Mouse (Mus musculus) ES-Bruce4 (cell line): Measurements from ENCODE around the gene Gabarapl1. TPM values are rescaled to one million over a fixed set of nuclear protein-coding genes. Genes with fewer than 3 reads are reported as not detected.

Experiments used
- H3K27ac ChIP-seq: 2 replicates; pipeline ENCODE4 v1.5.1; 2012; ENCODE audit warnings: low read length, inconsistent platforms; ENCODE audit not compliant: insufficient read depth
- H3K27me3 ChIP-seq: 2 replicates; pipeline ENCODE4 v1.6.1; 2012; ENCODE audit warnings: mild to moderate bottlenecking, low read length, inconsistent platforms; ENCODE audit not compliant: control insufficient read depth, poor library complexity, insufficient read depth, severe bottlenecking
- H3K36me3 ChIP-seq: 2 replicates; pipeline ENCODE4 v1.6.1; 2012; ENCODE audit warnings: inconsistent platforms, mild to moderate bottlenecking, low read length, moderate library complexity; ENCODE audit not compliant: control insufficient read depth, poor library complexity, insufficient read depth, severe bottlenecking
- H3K4me1 ChIP-seq: one replicate; pipeline ENCODE4 v1.8.1; 2011; ENCODE audit warnings: low read length; ENCODE audit not compliant: control insufficient read depth, insufficient read depth
- H3K4me3 ChIP-seq: 2 replicates; pipeline ENCODE4 v1.5.1; 2011; ENCODE audit warnings: low read depth, mild to moderate bottlenecking, low read length
- H3K9ac ChIP-seq: 2 replicates; pipeline ENCODE4 v1.6.1; 2012; ENCODE audit warnings: low read depth, mild to moderate bottlenecking, inconsistent platforms; ENCODE audit not compliant: poor library complexity, severe bottlenecking
- H3K9me3 ChIP-seq: replicated peaks from 2 replicates; pipeline ENCODE4 v1.6.1; 2012; ENCODE audit warnings: mild to moderate bottlenecking, low read length, inconsistent platforms; ENCODE audit not compliant: control insufficient read depth, poor library complexity, insufficient read depth, severe bottlenecking
- CTCF ChIP-seq: IDR thresholded peaks from one replicate; pipeline ENCODE4 v1.8.1; 2011; ENCODE audit warnings: low read depth, low read length
- EP300 ChIP-seq: IDR thresholded peaks from 2 replicates; pipeline ENCODE4 v1.6.1; 2011; ENCODE audit warnings: low read depth, low read length; ENCODE audit not compliant: insufficient read depth
- POLR2A ChIP-seq: IDR thresholded peaks from one replicate; pipeline ENCODE4 v1.8.1; 2011; ENCODE audit warnings: low read length; ENCODE audit not compliant: insufficient read depth
- polyA plus RNA-seq: library from polyadenylated mRNA; stranded (reverse); fragments of >200 nt; gene quantifications from 2 replicates; pipeline ENCODE4 v1.2.4, GENCODE M21; 2011; ENCODE audit warnings: low read depth; ENCODE audit not compliant: missing spikeins, insufficient read depth, insufficient read length

The Gabarapl1 gene
- polyA plus RNA-seq, 1 experiment = 75.1 TPM

GRCm38 (mm10) chr6:129543709-129544606 lies 11.0 kb downstream of the Gabarapl1 start:
- no peaks in the 10 kb centered on the region for H3K27me3 ChIP-seq
- no peak for TF ChIP-seq EP300
- TF ChIP-seq CTCF = no peak
- no peak for TF ChIP-seq POLR2A
- no peaks in the 10 kb centered on the region for H3K9me3 ChIP-seq
- H3K36me3 ChIP-seq = peaks cover 20% of the 10 kb centered on the region
- H3K4me1 ChIP-seq = no peaks in the 10 kb centered on the region
- no peak overlapping the region for H3K9ac ChIP-seq
- H3K27ac ChIP-seq = no peak overlapping the region
- H3K4me3 ChIP-seq = no peak overlapping the region

GRCm38 (mm10) chr6:129547277-129547676 lies 14.3 kb downstream of the Gabarapl1 start:
- no peak overlapping the region for H3K4me3 ChIP-seq
- no peaks in the 10 kb centered on the region for H3K27me3 ChIP-seq

GRCm38 (mm10) chr6:129548009-129548408 lies 15.0 kb downstream of the Gabarapl1 start:
- Histone ChIP-seq H3K4me1 (no peaks in the 10 kb centered on the region), H3K27ac (no peak overlapping the region), H3K27me3 (no peaks in the 10 kb centered on the region), H3K9me3 (no peaks in the 10 kb centered on the region), H3K36me3 (no peaks in the 10 kb centered on the region), H3K9ac (no peak overlapping the region), H3K4me3 (no peak overlapping the region)
- TF ChIP-seq EP300 = no peak
- TF ChIP-seq CTCF = no peak
- TF ChIP-seq POLR2A = no peak

More at GRCm38 (mm10) chr6:129547277-129547676, 14.3 kb downstream of the Gabarapl1 start:
- Histone ChIP-seq H3K9me3 (no peaks in the 10 kb centered on the region), H3K27ac (no peak overlapping the region), H3K9ac (no peak overlapping the region), H3K36me3 (no peaks in the 10 kb centered on the region), H3K4me1 (no peaks in the 10 kb centered on the region)
- TF ChIP-seq CTCF (no peak), POLR2A (no peak), EP300 (no peak)

GRCm38 (mm10) chr6:129557298-129558023 lies 24.5 kb downstream of the Gabarapl1 start:
- H3K9me3 ChIP-seq = no peaks in the 10 kb centered on the region
- no peak overlapping the region for H3K4me3 ChIP-seq
- H3K27me3 ChIP-seq = no peaks in the 10 kb centered on the region
- no peak for TF ChIP-seq EP300
- no peak for TF ChIP-seq POLR2A
- TF ChIP-seq CTCF = no peak
- H3K27ac ChIP-seq = no peak overlapping the region
- H3K9ac ChIP-seq = no peak overlapping the region
- no peaks in the 10 kb centered on the region for H3K4me1 ChIP-seq
- no peaks in the 10 kb centered on the region for H3K36me3 ChIP-seq

GRCm38 (mm10) chr6:129558946-129559640 lies 26.1 kb downstream of the Gabarapl1 start:
- H3K9me3 ChIP-seq = no peaks in the 10 kb centered on the region
- no peaks in the 10 kb centered on the region for H3K4me1 ChIP-seq
- H3K27ac ChIP-seq = no peak overlapping the region
- no peak overlapping the region for H3K4me3 ChIP-seq
- H3K36me3 ChIP-seq = no peaks in the 10 kb centered on the region
- H3K27me3 ChIP-seq = no peaks in the 10 kb centered on the region
- H3K9ac ChIP-seq = no peak overlapping the region
- peak; percentile 76 for TF ChIP-seq CTCF
- TF ChIP-seq EP300 = no peak

- Histone ChIP-seq H3K27me3 (no peaks in the 10 kb centered on the region), H3K4me1 (no peaks in the 10 kb centered on the region), H3K27ac (no peak overlapping the region), H3K9me3 (no peaks in the 10 kb centered on the region), H3K4me3 (no peak overlapping the region), H3K36me3 (no peaks in the 10 kb centered on the region), H3K9ac (no peak overlapping the region)
- no peak for TF ChIP-seq CTCF
- TF ChIP-seq POLR2A = no peak
- no peak for TF ChIP-seq EP300
Measured at GRCm38 (mm10) chr6:129559641-129560027, 26.7 kb downstream of the Gabarapl1 start.
